Mouse (Mus musculus): ENCODE data around the gene 5430419D17Rik.
A peak's percentile ranks its signal among the peaks of the same experiment; 100 is the strongest.

Gene 5430419D17Rik

DNA sequence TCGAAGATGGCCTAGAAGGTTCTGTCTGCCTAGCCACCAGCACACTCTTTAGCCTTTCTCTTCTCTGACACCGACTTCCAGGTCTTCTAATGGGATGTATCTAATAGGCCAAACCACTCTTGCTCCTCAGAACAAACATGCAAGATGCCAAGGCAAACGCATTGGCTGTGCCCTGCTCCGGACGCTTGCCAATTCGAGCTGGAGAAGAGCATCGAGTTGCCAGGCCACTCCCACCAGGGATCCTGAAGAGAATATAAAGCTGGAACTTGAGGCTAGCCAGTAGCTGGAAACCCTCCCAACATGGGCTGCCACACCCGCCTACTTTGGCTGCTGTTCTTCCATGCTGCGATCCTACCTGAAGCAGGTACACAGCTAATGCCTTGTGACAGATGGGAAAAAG lies at the start of gene 5430419D17Rik:
Gene 5430419D17Rik (plus strand): TSS at position 282 of the 400 bp plus-strand sequence.
- no peak for DNase-seq

DNA sequence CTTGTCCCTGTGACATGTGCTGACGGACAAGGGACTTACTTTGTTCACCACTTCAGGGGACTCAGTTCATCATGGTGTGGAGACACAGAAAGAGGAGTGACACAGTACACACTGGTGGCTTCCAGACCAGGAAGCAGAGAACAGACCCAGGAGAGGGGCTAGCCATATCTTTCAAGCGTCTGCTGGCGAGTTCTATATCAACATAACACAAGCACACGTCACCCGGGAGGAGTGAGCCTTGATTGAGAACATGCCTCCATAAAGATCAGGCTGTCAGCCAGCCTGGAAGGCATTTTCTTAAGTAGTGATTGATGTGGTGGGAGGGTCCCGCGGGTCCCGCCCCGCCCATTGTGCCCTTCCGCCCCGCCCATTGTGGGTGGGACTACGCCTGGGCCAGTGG lies 44.2 kb upstream of the 5430419D17Rik start:
- DNase-seq, result no peak

DNA sequence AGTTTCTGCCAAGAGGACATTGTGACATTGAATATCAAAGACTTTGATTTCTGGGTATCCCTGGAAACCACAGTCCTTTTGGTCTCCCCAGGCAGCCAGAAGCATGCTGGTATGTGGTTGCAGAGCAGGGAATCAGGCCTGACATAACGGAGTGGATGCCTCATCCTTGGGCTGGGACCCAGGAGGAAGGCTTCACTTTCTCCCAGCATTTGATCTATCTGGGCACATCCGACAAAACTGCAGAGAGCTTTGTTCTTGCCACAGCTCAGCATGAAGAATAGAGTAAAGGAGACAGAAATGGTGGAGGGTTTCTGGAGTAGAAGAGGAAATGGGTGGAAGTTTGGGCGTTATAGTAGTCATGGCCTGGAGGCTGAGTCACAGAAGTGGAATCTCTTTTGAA lies 41.0 kb upstream of the 5430419D17Rik start:
- no peak for DNase-seq

DNA sequence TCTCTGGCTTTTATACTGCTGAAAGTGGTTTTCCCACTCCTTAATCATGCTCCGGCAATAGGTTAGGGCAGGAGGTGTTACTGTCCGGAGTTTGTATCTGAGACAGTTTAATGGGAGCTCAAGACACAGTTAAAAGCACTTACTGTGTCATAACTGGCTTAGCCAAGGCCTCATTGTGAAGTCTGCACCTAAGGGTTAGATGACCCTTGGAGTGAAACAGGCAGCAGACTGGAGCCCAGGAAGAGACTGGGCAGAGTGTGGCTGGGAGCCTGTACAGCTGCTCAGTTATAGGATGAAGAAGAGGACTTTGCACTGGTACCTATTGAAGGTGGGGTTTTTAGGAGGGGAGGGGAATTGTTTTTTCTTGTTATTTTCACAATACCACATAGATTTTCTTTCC lies 28.0 kb upstream of the 5430419D17Rik start, which contains the start of gene 4933402N03Rik:
Gene 4933402N03Rik (minus strand): TSS at position 101 of the 400 bp plus-strand sequence.
- DNase-seq, result no peak

DNA sequence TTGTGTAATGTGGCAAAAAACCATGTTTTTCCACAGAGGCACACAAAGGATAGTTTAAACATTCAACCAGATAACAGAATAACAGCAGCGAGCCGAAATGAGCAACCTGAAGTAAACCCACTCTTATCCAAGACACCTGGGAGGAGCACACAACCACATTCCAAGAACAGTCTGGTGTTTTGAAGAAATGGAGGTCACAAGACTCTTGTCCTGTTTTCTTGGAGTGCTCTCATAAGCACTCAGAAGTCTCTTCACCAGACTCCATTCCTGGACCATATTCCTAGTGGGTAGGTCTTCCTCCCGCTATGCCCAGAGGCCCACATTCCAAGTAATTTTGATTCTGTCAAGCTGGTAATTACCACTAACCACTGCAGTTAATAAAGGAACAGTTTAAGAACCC lies 24.0 kb upstream of the 5430419D17Rik start:
- no peak for DNase-seq

DNA sequence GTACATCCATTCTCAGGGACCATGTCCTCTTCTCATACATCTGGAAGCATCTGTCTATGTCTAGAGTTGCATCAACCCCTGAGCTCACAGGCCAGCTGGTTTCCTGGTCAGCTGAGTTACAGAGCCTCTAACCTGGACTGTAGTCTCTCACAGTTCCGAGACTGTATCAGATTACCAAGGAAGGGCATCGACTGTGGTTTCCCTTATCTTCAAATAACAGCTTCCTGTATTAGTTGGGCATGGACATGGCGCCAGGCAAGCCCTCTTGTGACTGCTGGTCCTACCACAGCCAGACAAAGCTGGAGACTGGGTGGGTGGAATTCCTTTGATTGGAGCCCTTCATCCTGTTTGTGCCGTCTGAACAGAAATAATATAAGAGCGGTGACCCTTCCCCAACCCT lies 21.2 kb upstream of the 5430419D17Rik start:
- DNase-seq, result no peak

DNA sequence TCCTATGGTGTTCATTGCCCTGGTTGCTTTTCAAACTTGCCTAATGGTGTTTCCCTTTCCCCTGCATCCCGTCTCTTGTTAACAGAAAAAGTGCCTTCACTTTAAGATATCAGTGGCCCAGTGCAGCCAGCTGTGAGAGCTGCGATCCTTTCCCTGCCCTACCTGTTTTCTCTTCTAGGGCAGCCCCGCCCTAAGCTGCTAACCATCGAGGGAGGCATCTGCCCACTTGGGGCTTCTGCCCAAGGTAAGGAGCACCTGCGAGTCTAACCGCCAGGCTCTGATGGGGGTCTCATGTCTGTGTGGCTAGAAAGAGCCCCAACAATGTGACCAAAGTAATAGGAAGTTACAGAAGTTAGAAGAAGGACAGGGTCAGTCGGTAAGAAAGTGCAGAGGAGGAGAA lies 12.0 kb upstream of the 5430419D17Rik start:
- no peak for DNase-seq

DNA sequence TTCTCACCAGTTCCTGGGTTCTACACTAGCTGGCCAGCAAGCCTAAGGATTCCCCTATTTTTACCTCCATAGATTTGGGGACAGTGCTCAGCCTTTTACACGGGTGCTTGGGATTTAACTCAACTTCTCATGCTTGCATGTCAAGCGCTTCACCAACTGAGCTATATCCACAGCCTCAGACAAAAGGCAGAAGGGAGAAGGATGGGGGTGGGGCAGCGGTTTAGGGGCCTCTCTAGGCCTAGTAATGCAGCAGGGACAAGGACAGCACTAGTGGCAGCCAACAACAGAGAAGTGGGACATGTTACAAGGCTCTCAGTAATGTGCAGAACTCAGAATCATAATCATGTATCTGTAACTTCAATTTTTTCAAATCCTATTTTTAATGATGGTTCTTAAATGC lies 6.4 kb upstream of the 5430419D17Rik start:
- no peak for DNase-seq

DNA sequence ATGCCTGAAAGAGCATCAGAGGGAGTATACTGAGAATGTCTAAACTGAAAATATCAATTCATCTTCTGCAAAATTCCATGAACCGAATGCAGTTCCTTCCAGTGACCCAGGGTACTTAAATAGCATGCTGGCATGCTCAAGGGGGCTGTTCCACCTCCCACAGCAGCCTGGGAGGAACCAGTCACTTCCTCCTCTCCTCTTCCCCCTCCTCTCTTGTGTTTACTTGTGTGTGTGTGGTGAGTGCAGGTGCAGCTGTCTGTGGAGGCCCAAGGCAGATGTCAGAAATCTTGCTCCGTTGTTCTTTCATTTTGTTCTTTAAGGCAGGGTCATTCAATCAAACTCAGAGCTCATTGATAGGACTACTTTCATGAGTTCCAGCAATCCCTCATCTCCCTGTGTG lies 5.1 kb upstream of the 5430419D17Rik start:
- no peak for DNase-seq

DNA sequence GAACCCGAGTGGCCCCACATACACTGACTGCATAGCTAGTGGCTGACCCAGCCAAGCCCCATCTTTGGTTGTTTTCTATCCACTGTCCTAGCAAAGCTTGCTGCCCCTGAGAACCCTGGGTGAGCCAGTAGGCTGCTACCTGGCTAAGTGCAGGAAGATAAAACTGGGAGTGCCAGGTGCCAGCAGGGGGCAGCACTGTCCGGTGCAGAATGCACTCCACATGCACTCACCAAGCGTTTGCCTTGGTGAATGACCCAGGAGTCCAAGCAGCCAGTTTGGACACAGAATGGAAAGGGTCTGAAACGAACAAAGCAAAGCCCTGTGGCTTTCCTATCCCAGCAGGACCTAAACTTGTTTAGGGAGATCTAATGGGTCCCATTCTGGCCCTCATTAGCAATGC lies 8.5 kb downstream of the 5430419D17Rik start:
- DNase-seq, result peak; percentile 12

DNA sequence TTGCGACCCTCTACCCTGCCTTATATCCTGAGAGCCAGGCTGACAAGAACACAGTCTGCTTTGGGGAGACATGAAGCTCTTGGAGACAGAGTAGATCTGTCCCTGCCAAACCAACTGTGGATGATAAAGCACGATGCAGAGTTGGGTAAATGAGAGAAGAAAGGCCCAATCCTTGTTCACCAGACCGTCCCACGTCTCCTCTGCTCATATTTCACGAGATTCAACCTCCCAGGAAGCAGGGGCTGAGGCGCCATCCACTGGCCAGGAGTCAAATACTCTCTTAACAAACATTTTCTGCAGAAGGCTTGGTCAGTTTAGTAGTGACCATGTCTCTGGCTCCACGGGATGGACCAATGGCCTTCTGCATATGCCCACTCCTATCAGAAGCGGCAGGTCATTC lies 10.1 kb downstream of the 5430419D17Rik start:
- DNase-seq, result no peak

DNA sequence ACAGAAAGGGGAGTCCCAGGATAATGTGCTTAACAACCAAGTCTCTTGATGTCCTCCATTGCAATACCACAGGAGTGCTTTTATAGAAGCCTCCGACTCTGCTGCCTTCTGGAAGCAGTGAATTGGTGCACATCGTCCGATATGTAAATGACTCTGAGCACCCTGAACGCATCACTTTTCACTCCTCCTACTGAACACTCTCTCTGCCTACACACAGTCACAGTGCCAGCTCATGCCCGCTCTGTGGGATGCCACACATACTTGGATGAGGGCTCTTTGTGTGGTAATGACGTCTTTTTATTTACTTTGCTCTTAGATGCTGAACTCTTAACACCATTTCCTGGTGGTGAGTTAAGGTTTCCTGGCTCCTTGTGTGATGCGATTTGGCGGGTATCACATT lies 12.8 kb downstream of the 5430419D17Rik start:
- DNase-seq, result no peak

DNA sequence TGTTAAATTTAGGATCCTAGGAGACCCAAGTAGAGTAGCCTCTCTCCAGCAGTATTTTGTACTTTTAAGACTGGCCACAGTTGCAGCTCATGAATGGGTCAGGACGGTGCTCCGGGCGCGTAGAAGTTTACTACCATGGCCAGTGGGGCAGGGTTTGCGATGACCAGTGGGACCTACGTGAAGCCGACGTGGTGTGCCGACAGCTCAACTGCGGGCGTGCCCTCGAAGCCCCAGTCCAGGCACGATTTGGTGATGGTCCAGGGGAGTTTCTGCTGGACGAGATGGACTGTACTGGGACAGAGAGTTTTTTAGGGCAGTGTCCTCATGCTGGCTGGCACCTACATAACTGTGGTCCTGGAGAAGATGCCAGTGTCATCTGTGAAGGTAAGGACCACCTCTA lies 13.8 kb downstream of the 5430419D17Rik start:
- no peak for DNase-seq

DNA sequence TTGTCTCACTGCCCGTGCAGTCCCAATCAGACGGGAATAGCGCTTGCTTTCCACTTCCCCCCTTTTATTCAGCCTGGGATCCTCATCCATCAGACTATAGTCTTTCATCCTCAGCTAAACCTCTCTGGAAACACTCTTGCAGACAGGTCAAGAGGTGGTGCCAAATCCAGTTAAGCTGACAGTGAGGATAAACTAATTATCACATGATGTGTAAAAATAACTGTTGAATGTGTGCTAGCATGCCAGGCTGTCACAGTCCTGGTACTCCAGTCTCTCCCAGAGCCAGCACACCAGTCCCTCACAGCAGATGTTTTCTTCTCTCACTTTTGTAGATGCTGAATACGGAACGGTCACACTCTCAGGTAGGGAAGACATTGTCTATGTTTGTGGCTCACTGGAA lies 48.9 kb downstream of the 5430419D17Rik start:
- no peak for DNase-seq

DNA sequence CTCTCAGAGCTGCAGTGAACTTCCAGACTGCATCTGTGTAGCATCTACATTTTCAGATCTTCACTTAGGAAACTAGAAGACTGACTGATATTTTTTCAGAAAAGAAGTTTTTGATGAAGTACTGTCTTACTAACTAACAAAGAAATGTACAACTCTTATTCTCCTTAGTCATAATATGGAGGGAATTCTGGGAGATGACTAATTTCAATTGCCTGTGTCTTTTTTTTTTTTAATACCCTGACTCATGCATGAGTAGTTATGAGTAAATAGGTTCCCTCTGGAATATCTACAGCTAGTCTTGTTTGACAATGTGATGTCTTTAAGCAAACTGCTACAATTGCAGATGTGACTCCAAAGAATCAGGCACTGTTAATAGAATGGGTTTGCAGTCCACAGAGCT lies 61.9 kb downstream of the 5430419D17Rik start:
- DNase-seq, result no peak

DNA sequence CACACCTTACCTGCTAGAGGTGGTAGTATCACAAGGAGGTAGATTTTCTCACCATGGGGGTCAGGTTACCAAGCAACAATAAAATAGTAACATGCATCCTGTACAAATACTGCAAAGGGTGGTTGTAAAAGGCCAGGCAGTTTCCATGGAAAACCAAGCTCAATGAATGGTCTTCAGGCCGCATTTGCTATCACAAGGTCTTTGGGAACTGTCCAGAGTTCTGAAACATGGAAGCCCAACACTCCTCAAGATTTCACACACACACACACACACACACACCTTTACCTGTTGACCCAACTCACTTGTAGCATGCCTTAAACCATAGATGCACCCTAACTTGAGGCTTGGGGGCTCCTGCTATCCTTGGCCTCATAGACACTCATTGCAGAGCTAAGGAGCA lies 70.8 kb downstream of the 5430419D17Rik start:
- no peak for DNase-seq

DNA sequence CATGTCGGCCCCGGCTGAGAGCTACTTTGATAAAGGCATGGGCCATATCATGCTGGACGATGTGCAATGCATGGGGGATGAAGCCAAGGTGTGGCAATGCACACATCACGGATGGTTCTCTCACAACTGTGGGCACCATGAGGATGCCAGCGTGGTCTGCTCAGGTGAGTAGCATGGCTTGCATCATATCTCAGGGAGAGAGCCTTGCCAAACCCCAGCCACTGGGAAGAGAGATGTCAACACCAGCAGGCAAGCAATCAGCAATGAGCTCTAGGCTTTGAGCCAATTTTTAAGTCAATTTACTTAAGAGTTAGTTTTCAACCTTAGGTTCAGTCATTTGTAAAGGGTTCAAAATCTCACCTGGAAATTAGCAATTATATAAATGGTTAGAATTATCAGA lies 82.6 kb downstream of the 5430419D17Rik start:
- DNase-seq, result no peak

DNA sequence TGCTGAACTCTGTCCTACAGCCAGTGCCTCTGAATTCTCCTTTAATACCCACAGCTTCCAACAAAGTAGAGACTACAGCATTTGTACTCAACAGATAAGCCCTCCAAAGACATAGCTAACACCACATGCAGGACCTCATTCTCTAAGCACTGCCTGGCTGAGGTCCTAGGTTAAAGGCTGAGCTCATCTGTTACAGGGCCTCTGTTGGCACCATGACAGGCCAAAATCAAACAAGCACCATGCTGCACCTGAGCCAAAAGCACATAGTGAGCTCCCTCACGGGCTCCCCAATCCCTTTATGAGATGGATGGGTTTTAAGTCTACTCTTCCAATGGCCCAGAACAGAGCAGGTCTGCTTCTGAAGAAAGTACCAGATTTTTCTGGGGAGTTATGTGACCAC lies 83.1 kb downstream of the 5430419D17Rik start:
- no peak for DNase-seq

DNA sequence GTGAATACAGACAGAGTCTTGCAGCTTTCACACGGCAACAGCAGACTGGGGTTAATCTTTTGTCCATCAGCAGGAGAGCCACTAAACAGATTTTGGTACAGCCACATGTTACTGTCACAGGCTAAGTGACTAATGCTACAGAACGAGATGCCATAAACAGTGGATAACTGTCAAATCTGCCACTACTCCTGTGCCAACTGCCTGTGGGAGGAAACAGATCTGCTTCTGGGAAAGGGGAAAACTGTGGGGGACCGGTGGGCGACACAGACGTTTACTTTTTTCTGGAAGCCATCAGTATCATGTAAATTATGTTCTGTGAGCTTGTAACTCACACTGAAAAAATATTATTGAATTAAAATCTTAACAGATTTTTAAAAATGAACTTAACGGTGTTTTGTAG lies 86.7 kb downstream of the 5430419D17Rik start:
- no peak for DNase-seq

DNA sequence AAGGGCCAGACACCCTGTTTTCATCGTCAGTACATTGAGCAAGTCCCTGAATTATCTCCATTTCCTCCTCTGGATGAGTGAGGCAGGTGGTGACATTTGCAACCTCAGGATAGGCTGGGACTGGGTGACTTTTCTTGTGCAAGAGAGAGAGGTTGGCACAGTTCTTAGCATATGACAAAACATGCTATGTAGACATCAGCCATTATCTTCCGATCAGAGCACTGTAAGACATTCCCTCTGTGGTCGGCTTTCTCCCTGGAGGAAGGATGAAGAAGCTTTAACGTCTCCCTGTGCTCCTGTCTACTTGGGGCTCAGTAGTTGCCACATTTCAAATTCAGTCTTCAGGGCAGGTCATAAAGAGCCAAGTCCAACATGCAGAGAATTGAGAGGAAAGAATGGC lies 90.0 kb downstream of the 5430419D17Rik start:
- no peak for DNase-seq

DNA sequence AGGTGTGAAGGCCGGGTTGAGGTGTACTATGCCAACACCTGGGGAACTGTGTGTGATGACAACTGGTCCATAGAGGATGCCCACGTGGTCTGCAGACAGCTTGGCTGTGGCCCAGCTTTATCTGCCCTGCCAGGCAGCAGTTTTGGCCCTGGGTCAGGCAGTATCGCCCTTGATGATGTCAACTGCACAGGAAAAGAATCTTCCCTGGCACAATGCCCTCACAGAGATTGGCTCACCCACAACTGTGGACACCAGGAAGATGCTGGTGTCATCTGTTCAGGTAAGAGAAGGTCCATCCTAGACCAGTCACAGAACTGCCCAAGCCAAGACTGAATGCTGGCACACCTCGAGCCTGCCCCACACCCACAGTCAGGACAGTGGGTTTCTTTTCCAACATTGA lies 91.6 kb downstream of the 5430419D17Rik start:
- DNase-seq, result no peak

DNA sequence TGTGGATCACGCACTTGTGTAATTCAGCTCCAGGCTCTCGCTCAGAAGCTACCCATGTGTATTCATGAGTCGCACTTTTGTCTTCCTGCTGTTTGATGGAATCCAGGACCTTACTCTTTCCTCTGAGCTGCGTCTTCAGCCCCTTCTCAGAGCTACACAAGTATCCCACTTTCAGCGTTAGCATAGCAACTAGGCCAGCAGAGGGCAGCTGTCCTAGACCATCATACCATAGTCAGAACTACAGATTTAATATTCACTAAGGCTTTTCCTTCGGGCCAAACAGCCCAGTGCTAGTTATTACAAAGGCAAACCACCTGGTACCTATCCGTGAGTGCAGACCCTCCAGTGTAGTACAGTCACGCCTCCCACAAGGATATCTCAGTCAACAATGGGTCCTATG lies 122.9 kb downstream of the 5430419D17Rik start:
- DNase-seq, result no peak

DNA sequence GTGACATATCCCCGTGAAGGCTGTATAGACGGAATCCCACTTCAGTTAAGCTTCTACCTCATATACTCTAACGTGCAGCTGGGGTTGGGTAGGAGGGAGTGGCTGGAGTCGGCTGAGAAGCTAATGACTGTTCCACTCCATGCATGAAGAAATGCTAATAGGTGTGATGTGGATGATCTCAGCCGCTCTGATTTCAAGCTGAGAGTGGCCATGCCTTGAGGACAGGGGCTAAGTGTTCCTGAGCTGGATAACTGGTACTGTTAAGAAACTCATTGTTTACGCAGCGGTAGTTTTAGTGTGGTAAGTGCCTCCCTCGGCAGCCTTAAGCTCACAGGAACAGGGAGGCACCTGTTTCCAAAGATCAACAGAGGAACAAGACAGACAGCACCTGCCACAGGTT lies 129.1 kb downstream of the 5430419D17Rik start:
- no peak for DNase-seq

DNA sequence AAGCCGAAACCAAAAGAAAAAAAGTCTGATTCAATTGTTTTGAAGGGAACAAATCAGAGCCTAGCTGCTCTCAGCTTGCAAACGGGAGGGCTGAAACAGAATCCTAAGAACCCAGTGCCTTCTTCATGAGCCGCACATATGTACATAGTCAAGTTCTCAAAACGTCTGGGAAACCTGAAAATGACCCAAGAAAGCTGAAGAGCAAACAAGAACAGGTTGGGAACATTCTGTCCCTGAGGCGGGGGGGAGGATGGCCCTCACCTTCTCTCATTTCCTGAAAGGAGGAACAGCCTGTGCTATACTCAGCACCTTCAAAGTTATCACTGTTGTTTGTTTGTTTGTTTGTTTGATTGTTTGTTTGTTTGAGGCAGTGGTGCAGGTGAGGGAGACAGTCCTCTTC lies 132.5 kb downstream of the 5430419D17Rik start:
- no peak for DNase-seq

DNA sequence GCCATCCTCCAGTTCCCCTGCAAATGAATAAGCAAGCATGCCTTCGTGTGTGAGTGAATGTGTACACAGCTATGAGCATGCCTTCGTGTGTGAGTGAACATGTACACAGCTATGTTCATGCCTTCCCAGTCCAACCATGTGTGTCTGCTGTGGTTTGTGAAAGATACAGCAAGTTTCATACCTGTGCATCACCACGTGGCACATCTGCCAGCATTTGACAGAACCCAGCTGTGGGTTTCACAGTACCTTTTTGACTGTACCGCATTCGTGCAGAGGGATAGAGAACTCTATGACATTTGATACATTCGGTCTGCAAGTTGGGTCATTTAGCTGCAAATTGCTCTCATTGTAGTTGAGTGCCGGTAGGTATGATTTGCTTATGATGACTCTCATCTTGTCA lies 140.3 kb downstream of the 5430419D17Rik start:
- no peak for DNase-seq

DNA sequence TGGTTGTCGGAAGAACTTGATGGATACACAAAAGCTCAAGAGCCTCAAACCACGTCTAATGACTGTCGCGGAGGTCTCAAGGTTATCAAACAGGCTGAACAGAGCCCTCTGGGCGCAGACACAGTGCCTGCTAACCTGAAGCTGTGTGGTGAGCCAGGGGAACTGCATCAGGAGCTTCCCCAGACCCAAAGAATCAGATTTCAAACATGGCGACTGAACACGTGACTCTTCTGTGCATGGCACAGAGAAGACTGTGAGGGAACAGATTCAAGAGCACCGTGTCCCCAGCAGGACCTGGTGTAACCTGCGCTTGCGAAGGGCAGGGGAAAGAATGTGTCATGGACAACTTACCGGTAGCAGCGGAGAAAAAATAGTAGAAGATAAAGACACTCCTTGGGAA lies 143.4 kb downstream of the 5430419D17Rik start:
- no peak for DNase-seq
